Mouse (Mus musculus) liver, embryonic 16.5 days (tissue): ENCODE data around the gene Mansc1. TPM values are rescaled to one million over a fixed set of nuclear protein-coding genes. Genes with fewer than 3 reads are reported as not detected.

Experiments
- ATAC-seq: fragments of 200-750 bp; cut with Nextera tagmentation; 2 replicates; pipeline ENCODE4 v1.8.0; 2017; ENCODE audit warnings: low read depth, mild to moderate bottlenecking, moderate number of reproducible peaks, moderate library complexity
- H3K27ac ChIP-seq: fragments of 300-500 bp; sonication (generic); 2 replicates; pipeline ENCODE4 v1.5.1; 2014; ENCODE audit warnings: mild to moderate bottlenecking, low read length
- H3K27me3 ChIP-seq: fragments of 300-500 bp; sonication (generic); 2 replicates; pipeline ENCODE4 v1.6.1; 2014; ENCODE audit warnings: low read depth, low read length, mixed read lengths; ENCODE audit not compliant: control insufficient read depth, insufficient read depth
- H3K36me3 ChIP-seq: fragments of 300-500 bp; sonication (generic); 2 replicates; pipeline ENCODE4 v1.6.1; 2014; ENCODE audit warnings: mild to moderate bottlenecking; ENCODE audit not compliant: control insufficient read depth, insufficient read depth
- H3K4me1 ChIP-seq: fragments of 300-500 bp; sonication (generic); 2 replicates; pipeline ENCODE4 v1.6.1; 2014; ENCODE audit warnings: low read depth, low read length, mixed read lengths; ENCODE audit not compliant: control insufficient read depth
- H3K4me2 ChIP-seq: fragments of 300-500 bp; sonication (generic); 2 replicates; pipeline ENCODE4 v1.6.1; 2014; ENCODE audit warnings: low read depth, low read length, mixed read lengths
- H3K4me3 ChIP-seq: fragments of 300-500 bp; sonication (generic); 2 replicates; pipeline ENCODE4 v1.5.1; 2014; ENCODE audit warnings: low read depth, mild to moderate bottlenecking, low read length
- H3K9ac ChIP-seq: fragments of 300-500 bp; sonication (generic); 2 replicates; pipeline ENCODE4 v1.6.1; 2014; ENCODE audit warnings: low read depth, low read length
- H3K9me3 ChIP-seq: fragments of 300-500 bp; sonication (generic); replicated peaks from 2 replicates; pipeline ENCODE4 v1.6.1; 2016; ENCODE audit warnings: low read length; ENCODE audit not compliant: control insufficient read depth
- WGBS: fragments of 180-500 bp; shearing (Covaris S2); extraction: QIAGEN DNeasy Blood & Tissue Kit; methylation state at CpG from one replicate; pipeline ENCODE4 v1.1.7; 2014; ENCODE audit not compliant: insufficient replicate concordance; 5-methylcytosine and 5-hydroxymethylcytosine counted together
- polyA plus RNA-seq: library from polyadenylated mRNA; unstranded; fragments of >200 nt; fragmentation: Nextera tagmentation; extraction: Ambion mirVana; gene quantifications from 2 replicates; pipeline ENCODE4 v1.2.1, GENCODE M21; 2015

Mansc1 gene
- polyA plus RNA-seq, 1 experiment from 2014 or later: 0.80 TPM

DNA sequence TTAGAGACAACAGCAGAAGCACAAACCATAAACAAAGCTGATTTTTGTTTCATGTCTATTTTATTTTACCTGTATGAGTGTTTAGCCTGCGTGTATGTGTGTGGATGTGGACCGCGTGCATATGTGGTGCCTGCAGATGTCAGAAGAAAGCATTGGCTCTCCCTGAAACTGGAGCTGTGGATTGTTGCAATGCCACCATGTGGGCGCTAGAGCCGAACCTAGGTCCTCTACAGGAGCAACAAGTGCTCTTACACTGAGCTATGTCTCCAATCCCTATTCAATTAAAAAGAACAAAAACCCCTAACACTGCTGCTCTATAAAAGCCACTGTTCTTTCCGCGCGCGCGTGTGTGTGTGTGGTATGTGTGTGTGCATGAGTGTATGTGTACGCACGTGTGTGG is 6.9 kb downstream of the Mansc1 start:
- no peaks in the 10 kb centered on the region for H3K27me3 ChIP-seq
- no peaks in the 10 kb centered on the region for H3K36me3 ChIP-seq
- 73% methylated on average over 12 of the region's 12 CpGs for WGBS
- H3K4me2 ChIP-seq: no peak overlapping the region
- no peak overlapping the region for H3K4me3 ChIP-seq
- H3K27ac ChIP-seq: no peak overlapping the region
- no peak for ATAC-seq
- H3K4me1 ChIP-seq: no peaks in the 10 kb centered on the region
- H3K9ac ChIP-seq: no peak overlapping the region
- H3K9me3 ChIP-seq: no peaks in the 10 kb centered on the region

- no peaks in the 10 kb centered on the region for H3K9me3 ChIP-seq
- WGBS: 51% methylated on average over 14 of the region's 14 CpGs
- H3K9ac ChIP-seq: no peak overlapping the region
- no peaks in the 10 kb centered on the region for H3K4me1 ChIP-seq
- H3K27ac ChIP-seq: no peak overlapping the region
- no peaks in the 10 kb centered on the region for H3K36me3 ChIP-seq
- no peak overlapping the region for H3K4me3 ChIP-seq
- ATAC-seq: no peak
- H3K27me3 ChIP-seq: no peaks in the 10 kb centered on the region
- H3K4me2 ChIP-seq: no peak overlapping the region
These were observed 10.7 kb downstream of the Mansc1 start for GRCm38 (mm10) chr6:134621552-134621949.

DNA sequence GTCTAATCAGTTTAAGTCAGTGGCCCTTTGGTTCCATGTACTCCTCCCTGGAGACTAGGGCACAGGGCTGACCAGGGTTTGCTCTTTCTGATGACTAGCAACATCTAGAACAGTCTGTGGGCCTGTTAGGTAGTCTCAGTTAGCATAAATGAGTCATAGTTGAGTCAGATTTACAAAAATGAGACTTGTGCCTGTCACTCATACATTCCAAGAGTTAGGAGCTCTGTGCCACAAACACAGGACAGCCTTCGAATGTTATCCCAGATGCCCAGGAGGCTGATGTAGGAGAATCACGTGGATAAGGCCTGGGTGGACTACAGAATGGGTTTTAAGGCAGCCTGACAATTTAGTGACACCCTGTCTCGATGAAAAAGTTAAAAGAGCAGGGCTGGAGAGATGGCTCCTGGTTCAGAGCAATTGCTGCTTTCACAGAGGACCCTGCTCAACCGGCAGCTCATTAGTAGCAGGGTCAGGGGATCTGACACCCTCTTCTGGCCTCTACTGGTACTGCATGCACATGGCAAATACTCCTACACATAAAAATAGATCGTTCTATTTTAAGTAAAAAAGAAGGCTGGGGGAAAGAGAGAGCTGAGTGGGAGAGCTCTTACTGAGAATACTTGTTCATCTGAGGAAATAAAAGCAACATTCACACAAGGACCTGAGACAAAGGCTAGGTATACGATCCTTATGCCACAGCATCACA is 11.3 kb downstream of the Mansc1 start:
- H3K4me2 ChIP-seq: no peak overlapping the region

GRCm38 (mm10) chr6:134620129-134620528 is 12.2 kb downstream of the Mansc1 start:
- no peak for ATAC-seq
- no peaks in the 10 kb centered on the region; the same call in 1 of the 2 replicates for H3K4me1 ChIP-seq
- H3K9me3 ChIP-seq: no peaks in the 10 kb centered on the region
- H3K27me3 ChIP-seq: no peaks in the 10 kb centered on the region
- no peak overlapping the region for H3K4me3 ChIP-seq
- H3K36me3 ChIP-seq: no peaks in the 10 kb centered on the region
- H3K4me2 ChIP-seq: no peak overlapping the region
- H3K27ac ChIP-seq: no peak overlapping the region
- H3K9ac ChIP-seq: no peak overlapping the region
- WGBS: 65% methylated on average over 3 of the region's 3 CpGs

More for the DNA sequence above, 11.3 kb downstream of the Mansc1 start:
- 60% methylated on average over 6 of the region's 6 CpGs for WGBS
- Histone ChIP-seq H3K9ac (no peak overlapping the region), H3K4me3 (no peak overlapping the region), H3K27me3 (no peaks in the 10 kb centered on the region), H3K9me3 (no peaks in the 10 kb centered on the region), H3K27ac (no peak overlapping the region), H3K4me1 (no peaks in the 10 kb centered on the region), H3K36me3 (no peaks in the 10 kb centered on the region)
- ATAC-seq: no peak

- Histone ChIP-seq H3K9ac (no peak overlapping the region), H3K4me1 (peaks cover 7% of the 10 kb centered on the region), H3K36me3 (no peaks in the 10 kb centered on the region), H3K4me2 (no peak overlapping the region), H3K27ac (no peak overlapping the region), H3K4me3 (no peak overlapping the region), H3K9me3 (no peaks in the 10 kb centered on the region), H3K27me3 (no peaks in the 10 kb centered on the region)
- ATAC-seq: no peak
- WGBS: 34% methylated on average over 3 of the region's 3 CpGs
These were observed 14.7 kb downstream of the Mansc1 start for GRCm38 (mm10) chr6:134617589-134617988.

DNA sequence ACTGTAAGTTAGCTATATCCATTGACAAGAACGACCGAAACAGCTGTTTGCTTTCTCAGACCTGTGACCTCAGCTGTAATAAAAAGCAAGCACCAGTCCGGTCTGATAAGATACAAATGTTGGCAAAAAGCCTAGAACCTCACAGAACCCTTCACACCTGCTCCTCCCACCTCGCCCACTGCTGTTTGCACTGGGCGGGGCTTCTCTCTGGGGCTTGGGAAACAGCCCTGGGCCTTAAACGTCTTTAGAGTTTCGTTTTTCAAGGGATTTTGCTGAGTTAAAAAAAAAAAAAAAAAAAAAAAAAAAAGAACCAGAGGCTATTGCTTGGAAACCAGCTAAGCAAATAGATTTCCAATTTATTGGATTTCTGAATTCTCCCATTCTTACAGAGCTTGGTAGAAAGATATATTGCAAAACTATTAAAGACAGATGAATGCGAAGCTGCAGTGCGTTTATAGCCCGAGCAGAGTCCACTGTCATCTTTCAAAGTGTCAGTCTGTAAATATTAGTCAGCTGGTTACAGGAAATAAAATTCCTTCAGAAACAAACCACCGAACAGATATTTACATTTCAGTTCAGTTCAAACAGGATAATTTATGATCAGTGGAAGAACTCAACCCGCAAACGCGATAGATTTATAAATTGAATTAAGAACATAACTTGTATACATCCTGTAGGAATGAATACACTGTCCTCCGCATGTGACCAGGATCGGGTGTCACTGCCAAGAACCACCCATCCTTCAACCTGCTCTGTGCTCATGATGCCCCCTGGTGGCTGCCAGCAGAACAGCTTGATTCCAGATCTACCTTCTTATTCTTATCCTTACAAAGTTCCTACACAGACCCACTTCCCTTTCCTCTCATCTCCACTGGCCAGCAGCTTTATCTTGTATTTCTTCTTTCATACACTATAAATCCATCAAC is 17.3 kb downstream of the Mansc1 start:
- WGBS: 7% methylated on average over 16 of the region's 16 CpGs
- peak; percentile 92 for ATAC-seq
- H3K27me3 ChIP-seq: no peaks in the 10 kb centered on the region

GRCm38 (mm10) chr6:134614322-134614721 is 18.0 kb downstream of the Mansc1 start:
- no peaks in the 10 kb centered on the region for H3K27me3 ChIP-seq
- H3K27ac ChIP-seq: peak overlapping the region; percentile 50; the same call in 1 of the 2 replicates
- ATAC-seq: peak; percentile 66

More for the DNA sequence above, 17.3 kb downstream of the Mansc1 start:
- H3K4me3 ChIP-seq: peak overlapping the region; percentile 51
- peaks cover 7% of the 10 kb centered on the region for H3K4me1 ChIP-seq
- peak overlapping the region; percentile 82 for H3K4me2 ChIP-seq
- no peaks in the 10 kb centered on the region for H3K36me3 ChIP-seq
- no peaks in the 10 kb centered on the region for H3K9me3 ChIP-seq
- peak overlapping the region; percentile 71 for H3K27ac ChIP-seq
- 0 out of 2 replicates have a peak overlapping the region, but pooled peaks have one; percentile 20 for H3K9ac ChIP-seq

DNA sequence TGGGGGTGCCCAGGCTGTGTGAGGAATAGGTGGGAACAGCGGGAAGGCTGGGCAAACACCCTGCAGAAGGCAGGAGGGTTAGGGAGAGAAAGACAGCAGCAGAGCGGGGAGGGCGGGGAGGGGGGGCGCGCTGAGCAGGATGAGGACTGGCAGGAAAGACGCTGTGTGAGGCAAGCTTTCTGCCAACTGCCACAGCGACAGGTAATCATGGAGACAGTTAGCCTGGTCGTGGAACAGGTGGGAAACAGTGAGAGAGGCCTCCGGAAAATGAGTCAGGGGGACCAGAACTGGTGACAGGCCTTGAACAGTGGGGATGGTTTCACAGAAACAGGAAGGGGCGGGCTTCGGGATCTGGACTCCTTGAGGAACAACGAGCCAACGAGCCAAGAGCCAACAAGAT is 20.4 kb downstream of the Mansc1 start:
- 54% methylated on average over 13 of the region's 13 CpGs for WGBS
- Histone ChIP-seq H3K27ac (no peak overlapping the region), H3K4me3 (no peak overlapping the region), H3K9me3 (no peaks in the 10 kb centered on the region), H3K4me2 (no peak overlapping the region), H3K4me1 (peaks cover 7% of the 10 kb centered on the region), H3K9ac (no peak overlapping the region), H3K36me3 (no peaks in the 10 kb centered on the region), H3K27me3 (no peaks in the 10 kb centered on the region)
- no peak for ATAC-seq

More at GRCm38 (mm10) chr6:134614322-134614721, 18.0 kb downstream of the Mansc1 start:
- no peaks in the 10 kb centered on the region for H3K36me3 ChIP-seq
- WGBS: 61% methylated on average over 4 of the region's 4 CpGs
- no peak overlapping the region for H3K4me3 ChIP-seq
- peak overlapping the region; percentile 82 for H3K4me2 ChIP-seq
- peaks cover 7% of the 10 kb centered on the region for H3K4me1 ChIP-seq
- no peaks in the 10 kb centered on the region for H3K9me3 ChIP-seq
- no peak overlapping the region for H3K9ac ChIP-seq

DNA sequence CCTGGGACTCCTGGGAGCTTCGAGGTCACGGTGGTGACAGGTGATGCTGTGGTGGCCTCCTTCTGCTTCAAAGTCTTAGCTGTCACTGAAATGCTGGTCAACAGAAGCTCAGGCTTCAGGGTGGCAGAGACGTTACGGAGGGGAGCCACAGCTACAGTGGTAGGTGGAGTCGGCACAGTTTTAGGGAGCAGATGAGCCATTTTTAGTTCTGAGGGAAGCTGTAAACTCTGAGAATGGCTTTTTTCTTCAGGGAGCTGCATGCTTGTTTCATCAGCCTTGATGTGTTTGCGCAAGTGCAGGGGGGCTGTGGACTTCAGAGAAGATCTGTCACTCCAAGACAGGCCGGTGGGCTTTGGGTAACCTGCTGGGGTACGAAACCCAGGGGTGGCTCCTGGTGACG is 21.9 kb downstream of the Mansc1 start:
- no peak overlapping the region for H3K9ac ChIP-seq
- no peaks in the 10 kb centered on the region for H3K27me3 ChIP-seq
- ATAC-seq: no peak
- 74% methylated on average over 9 of the region's 9 CpGs for whole genome bisulfite sequencing
- H3K4me2 ChIP-seq: no peak overlapping the region
- peaks cover 7% of the 10 kb centered on the region for H3K4me1 ChIP-seq
- H3K9me3 ChIP-seq: no peaks in the 10 kb centered on the region
- H3K36me3 ChIP-seq: no peaks in the 10 kb centered on the region
- no peak overlapping the region for H3K27ac ChIP-seq
- no peak overlapping the region for H3K4me3 ChIP-seq
